Mouse (Mus musculus) midbrain, embryonic 12.5 days (tissue): Measurements from ENCODE around the gene Gm4559. TPM values are rescaled to one million over a fixed set of nuclear protein-coding genes. Genes with fewer than 3 reads are reported as not detected.
A peak's percentile ranks its signal among the peaks of the same experiment; 100 is the strongest.
"Not testable (repeated sequence)": the region's sequence is repeated elsewhere in the genome, so short reads cannot be mapped to it uniquely, and the experiment has no call there.

Experiments
- ATAC-seq: fragments of 200-750 bp; cut with Nextera tagmentation; 2 replicates; pipeline ENCODE4 v1.8.0; 2017; ENCODE audit warnings: low read depth, moderate TSS enrichment, moderate library complexity; ENCODE audit not compliant: low FRiP score
- H3K27ac ChIP-seq: fragments of 300-500 bp; sonication (generic); replicated peaks from 2 replicates; pipeline ENCODE4 v1.5.1; 2016; ENCODE audit warnings: mild to moderate bottlenecking
- H3K27me3 ChIP-seq: fragments of 300-500 bp; sonication (generic); 2 replicates; pipeline ENCODE4 v1.6.1; 2016; ENCODE audit warnings: mild to moderate bottlenecking
- H3K36me3 ChIP-seq: fragments of 300-500 bp; sonication (generic); 2 replicates; pipeline ENCODE4 v1.6.1; 2016
- H3K4me1 ChIP-seq: fragments of 300-500 bp; sonication (generic); 2 replicates; pipeline ENCODE4 v1.6.1; 2016
- H3K4me2 ChIP-seq: fragments of 300-500 bp; sonication (generic); replicated peaks from 2 replicates; pipeline ENCODE4 v1.6.1; 2016; ENCODE audit warnings: mild to moderate bottlenecking, moderate library complexity
- H3K4me3 ChIP-seq: fragments of 300-500 bp; sonication (generic); 2 replicates; pipeline ENCODE4 v1.5.1; 2016; ENCODE audit warnings: mild to moderate bottlenecking
- H3K9ac ChIP-seq: fragments of 300-500 bp; sonication (generic); replicated peaks from 2 replicates; pipeline ENCODE4 v1.6.1; 2016; ENCODE audit warnings: mild to moderate bottlenecking, moderate library complexity
- H3K9me3 ChIP-seq: fragments of 300-500 bp; sonication (generic); 2 replicates; pipeline ENCODE4 v1.6.1; 2016; ENCODE audit warnings: mild to moderate bottlenecking
- WGBS: fragments of 180-500 bp; shearing (Covaris S2); methylation state at CpG from one replicate; pipeline ENCODE4 v1.1.7; 2016; 5-methylcytosine and 5-hydroxymethylcytosine counted together
- polyA plus RNA-seq: library from polyadenylated mRNA; unstranded; fragments of >200 nt; fragmentation: Nextera tagmentation; extraction: Ambion mirVana; gene quantifications from 2 replicates; pipeline ENCODE4 v1.2.1, GENCODE M21; 2016

Gm4559 gene
- polyA plus RNA-seq, 1 experiment from 2014 or later: not detected

DNA sequence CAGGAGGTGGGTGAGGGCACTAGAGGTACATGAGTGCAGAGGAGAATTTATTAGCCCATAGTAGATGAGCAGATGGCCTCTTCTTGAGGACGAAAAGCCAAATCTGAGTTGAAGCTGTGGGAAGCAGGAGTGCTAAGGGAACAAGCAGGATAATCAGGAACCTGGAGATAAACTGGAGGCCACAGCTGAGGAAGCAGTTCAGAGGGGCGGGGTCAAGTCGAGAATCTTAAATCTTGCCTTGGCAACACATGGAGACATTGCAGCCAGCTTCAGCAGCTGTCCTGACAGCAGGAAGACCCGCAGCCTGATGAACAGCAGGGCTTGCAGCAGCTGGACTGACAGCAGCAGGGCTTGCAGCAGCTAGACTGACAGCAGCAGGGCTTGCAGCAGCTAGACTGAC lies 21.9 kb upstream of the Gm4559 start:
- H3K36me3 ChIP-seq: not testable (repeated sequence)

DNA sequence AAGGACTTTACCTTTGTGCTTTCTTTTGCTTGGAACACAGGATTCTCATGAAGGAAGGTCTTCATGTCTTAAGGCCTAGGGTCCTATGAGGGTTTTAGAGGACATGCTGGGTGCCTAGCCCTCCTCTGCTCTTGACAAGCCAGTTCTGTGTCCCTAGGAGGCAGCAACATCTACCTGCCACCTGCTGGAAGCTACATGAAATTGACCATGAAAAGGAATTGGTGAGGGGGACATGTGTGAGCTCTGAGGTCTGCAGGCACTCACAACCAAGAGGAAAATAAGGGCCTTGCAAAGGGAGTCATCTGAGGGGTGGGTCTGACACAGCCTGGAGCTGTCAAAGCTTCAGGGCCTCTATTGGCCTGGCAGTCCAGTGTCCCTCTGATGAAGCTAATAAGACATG lies 21.3 kb upstream of the Gm4559 start:
- no peaks in the 10 kb centered on the region for H3K36me3 ChIP-seq
- no peaks in the 10 kb centered on the region for H3K9me3 ChIP-seq
- H3K4me3 ChIP-seq: no peak overlapping the region
- H3K4me2 ChIP-seq: no peak overlapping the region
- H3K27ac ChIP-seq: no peak overlapping the region
- H3K4me1 ChIP-seq: no peaks in the 10 kb centered on the region
- ATAC-seq: no peak
- no peak overlapping the region for H3K9ac ChIP-seq
- peaks cover 3% of the 10 kb centered on the region; the same call in 1 of the 2 replicates for H3K27me3 ChIP-seq

More for the DNA sequence above, 21.9 kb upstream of the Gm4559 start:
- not testable (repeated sequence) for H3K27me3 ChIP-seq, H3K4me1 ChIP-seq, H3K9ac ChIP-seq, ATAC-seq, H3K4me2 ChIP-seq, H3K4me3 ChIP-seq, H3K9me3 ChIP-seq, H3K27ac ChIP-seq
- WGBS: 32% methylated on average over 4 of the region's 4 CpGs

GRCm38 (mm10) chr7:142293851-142294250 lies 19.7 kb upstream of the Gm4559 start:
- not testable (repeated sequence) for H3K4me3 ChIP-seq, H3K4me1 ChIP-seq, H3K27ac ChIP-seq, H3K9me3 ChIP-seq, H3K27me3 ChIP-seq, ATAC-seq, H3K4me2 ChIP-seq, H3K36me3 ChIP-seq, H3K9ac ChIP-seq
- WGBS: 2% methylated on average over 2 of the region's 2 CpGs

GRCm38 (mm10) chr7:142285910-142286612 lies 11.9 kb upstream of the Gm4559 start:
- 78% methylated on average over 9 of the region's 9 CpGs for WGBS
- H3K27ac ChIP-seq, H3K4me3 ChIP-seq, H3K9ac ChIP-seq, H3K9me3 ChIP-seq, ATAC-seq, H3K4me2 ChIP-seq, H3K36me3 ChIP-seq, H3K4me1 ChIP-seq: not testable (repeated sequence)
- peaks cover 16% of the 10 kb centered on the region for H3K27me3 ChIP-seq

- WGBS: 23% methylated on average over 23 of the region's 23 CpGs
- peak overlapping the region; percentile 75 for H3K4me2 ChIP-seq
- ATAC-seq: peak; percentile 72
- H3K36me3 ChIP-seq: no peaks in the 10 kb centered on the region
- no peaks in the 10 kb centered on the region for H3K9me3 ChIP-seq
- H3K27ac ChIP-seq: peak overlapping the region; percentile 40; the same call in 1 of the 2 replicates
- peaks cover 3% of the 10 kb centered on the region; the same call in 1 of the 2 replicates for H3K4me1 ChIP-seq
- H3K4me3 ChIP-seq: peak overlapping the region; percentile 53
- no peak overlapping the region; the same call in 1 of the 2 replicates for H3K9ac ChIP-seq
- H3K27me3 ChIP-seq: peaks cover 16% of the 10 kb centered on the region
Observed at GRCm38 (mm10) chr7:142285130-142285835, 11.1 kb upstream of the Gm4559 start.

DNA sequence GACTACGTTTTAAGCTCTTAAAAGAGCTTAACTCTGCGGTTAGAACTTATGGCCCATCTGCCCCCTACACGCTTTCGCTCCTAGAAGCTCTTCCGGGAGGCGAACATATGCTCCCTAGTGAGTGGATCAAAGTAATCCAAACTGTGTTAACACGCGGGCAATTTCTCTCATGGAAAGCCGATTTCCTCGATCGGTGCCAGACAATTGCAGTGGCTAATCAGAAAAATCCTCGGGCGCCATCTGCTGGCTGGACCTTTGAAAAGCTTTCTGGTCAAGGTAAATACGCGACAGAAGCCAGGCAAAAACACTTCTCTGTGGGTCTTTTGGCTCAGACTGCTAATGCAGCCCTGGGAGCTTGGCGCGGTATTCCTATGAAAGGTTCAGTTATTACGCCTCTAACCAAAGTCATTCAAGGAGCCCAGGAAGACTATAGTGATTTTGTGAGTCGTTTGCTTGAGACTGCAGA lies 10.5 kb upstream of the Gm4559 start:
- ATAC-seq: peak; percentile 78
- H3K4me2 ChIP-seq: peak overlapping the region; percentile 75
- peaks cover 16% of the 10 kb centered on the region for H3K27me3 ChIP-seq
- under 1% methylated on average over 19 of the region's 19 CpGs for WGBS
- H3K36me3 ChIP-seq: no peaks in the 10 kb centered on the region
- no peaks in the 10 kb centered on the region for H3K9me3 ChIP-seq
- peak overlapping the region; percentile 40 for H3K27ac ChIP-seq
- H3K4me1 ChIP-seq: peaks cover 3% of the 10 kb centered on the region; the same call in 1 of the 2 replicates
- peak overlapping the region; percentile 53 for H3K4me3 ChIP-seq
- peak overlapping the region; percentile 55 for H3K9ac ChIP-seq

DNA sequence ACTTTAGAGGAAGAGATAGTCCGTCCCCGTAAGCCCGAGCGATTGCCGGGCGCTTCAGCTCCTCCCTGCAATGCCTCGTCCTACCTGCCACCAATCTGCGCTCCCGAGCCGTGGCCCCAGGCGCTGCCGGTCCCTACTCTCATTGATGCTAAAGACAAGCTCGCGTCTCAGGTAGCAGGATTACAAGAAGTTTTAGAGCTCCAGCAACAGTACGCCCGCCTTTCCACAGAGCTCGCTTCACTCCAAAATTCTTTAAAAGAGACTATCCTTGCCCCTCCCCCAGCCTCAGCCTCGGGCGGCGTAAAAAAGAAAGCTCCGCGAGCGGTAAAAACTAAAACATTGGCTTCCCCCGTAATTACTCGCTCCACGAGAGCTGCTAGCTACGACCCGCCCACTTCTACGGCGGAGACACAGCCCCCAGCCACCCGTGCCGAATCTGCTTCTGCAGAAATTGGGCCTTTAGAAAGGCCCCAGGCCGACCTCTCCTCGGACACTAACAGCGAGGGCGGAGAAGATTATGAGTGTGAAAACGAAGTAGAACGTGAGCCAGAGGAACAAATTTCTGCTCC lies 9.9 kb upstream of the Gm4559 start:
- Histone ChIP-seq H3K4me1 (peaks cover 3% of the 10 kb centered on the region; the same call in 1 of the 2 replicates), H3K9ac (peak overlapping the region; percentile 55), H3K36me3 (no peaks in the 10 kb centered on the region), H3K9me3 (no peaks in the 10 kb centered on the region), H3K4me3 (peak overlapping the region; percentile 53), H3K4me2 (peak overlapping the region; percentile 75), H3K27ac (peak overlapping the region; percentile 40), H3K27me3 (peaks cover 16% of the 10 kb centered on the region)
- WGBS: under 1% methylated on average over 38 of the region's 38 CpGs
- peak; percentile 83 for ATAC-seq

DNA sequence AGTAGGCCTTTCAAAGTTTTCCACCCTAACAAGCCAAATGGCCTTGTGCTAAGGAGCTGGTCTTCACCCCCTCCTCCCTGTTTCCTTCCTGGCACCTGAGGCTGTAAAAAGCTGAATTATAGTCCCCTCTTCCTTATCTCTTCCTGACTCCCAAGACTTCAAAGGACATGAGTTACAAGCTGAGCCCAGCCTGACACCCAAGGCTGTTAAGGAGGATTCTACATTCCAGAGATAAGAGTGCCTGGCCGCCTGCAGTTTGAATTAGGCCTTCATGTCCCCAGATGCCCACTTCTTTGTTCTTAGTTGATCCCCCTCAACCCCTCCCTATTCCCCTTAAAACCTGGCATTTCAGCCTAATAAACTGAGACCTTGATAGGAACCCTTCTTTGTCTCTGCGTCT lies 8.7 kb upstream of the Gm4559 start:
- H3K27me3 ChIP-seq: peaks cover 16% of the 10 kb centered on the region
- not testable (repeated sequence) for H3K4me2 ChIP-seq, H3K9me3 ChIP-seq, H3K27ac ChIP-seq, H3K4me3 ChIP-seq, H3K4me1 ChIP-seq, ATAC-seq, H3K36me3 ChIP-seq, H3K9ac ChIP-seq
- WGBS: 16% methylated on average over 2 of the region's 2 CpGs

GRCm38 (mm10) chr7:142279291-142279690 lies 5.1 kb upstream of the Gm4559 start:
- not testable (repeated sequence) for ATAC-seq, H3K27ac ChIP-seq, H3K9me3 ChIP-seq, H3K9ac ChIP-seq, H3K4me3 ChIP-seq, H3K36me3 ChIP-seq, H3K4me2 ChIP-seq, H3K4me1 ChIP-seq
- H3K27me3 ChIP-seq: peaks cover 16% of the 10 kb centered on the region
- 68% methylated on average over 1 of the region's 1 CpGs for WGBS

DNA sequence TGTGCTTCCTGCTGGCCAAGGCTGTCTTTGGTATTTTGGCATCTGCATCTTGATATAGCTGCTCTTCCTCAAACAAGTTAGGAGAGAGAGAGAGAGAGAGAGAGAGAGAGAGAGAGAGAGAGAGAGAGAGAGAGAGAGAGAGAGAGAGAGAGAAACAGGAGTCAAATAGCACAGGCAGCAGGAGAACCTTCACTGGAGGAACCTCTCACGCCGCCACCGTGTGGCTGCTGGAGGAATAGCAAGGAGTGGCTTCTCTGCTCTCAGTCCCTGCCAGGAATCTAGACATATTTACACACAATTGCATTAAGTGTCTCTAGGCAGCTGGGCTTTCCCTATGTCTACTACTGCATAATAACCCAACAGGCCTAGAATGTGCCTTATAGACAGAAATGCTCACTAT lies 4.0 kb upstream of the Gm4559 start:
- not testable (repeated sequence) for ATAC-seq, H3K9me3 ChIP-seq, H3K4me1 ChIP-seq, H3K4me3 ChIP-seq, H3K27ac ChIP-seq, H3K4me2 ChIP-seq, H3K36me3 ChIP-seq, H3K9ac ChIP-seq
- peaks cover 14% of the 10 kb centered on the region for H3K27me3 ChIP-seq
- 0% methylated on average over 3 of the region's 3 CpGs for WGBS

DNA sequence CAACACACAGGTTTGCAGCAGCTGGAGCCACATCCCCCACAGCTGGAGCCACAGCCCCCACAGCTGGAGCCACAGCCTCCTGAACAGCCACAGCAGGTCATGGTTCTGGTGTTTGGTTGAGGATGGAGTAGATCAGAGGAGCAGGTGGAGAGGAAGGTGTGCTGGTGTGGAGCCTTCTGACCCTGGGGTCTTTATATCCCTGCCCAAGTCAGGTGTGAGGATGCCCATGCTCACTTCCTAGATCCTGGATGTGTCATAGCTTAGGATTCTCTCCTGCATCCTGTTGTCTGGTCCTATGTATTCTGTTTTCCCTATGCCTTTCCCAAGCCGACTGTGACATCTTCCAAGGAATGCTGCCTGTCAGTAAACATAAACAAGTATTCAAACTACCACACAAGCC lies 15.9 kb downstream of the Gm4559 start, which contains the start of gene Gm2431:
Gm2431 (minus strand) TSS at position 101 of the 400 bp plus-strand sequence.
- H3K36me3 ChIP-seq, H3K4me1 ChIP-seq, ATAC-seq, H3K27me3 ChIP-seq, H3K9me3 ChIP-seq, H3K27ac ChIP-seq, H3K4me3 ChIP-seq, H3K9ac ChIP-seq, H3K4me2 ChIP-seq: not testable (repeated sequence)
- 64% methylated on average over 1 of the region's 1 CpGs for WGBS

GRCm38 (mm10) chr7:142255517-142255916 lies 18.6 kb downstream of the Gm4559 start:
- Histone ChIP-seq H3K9ac (no peak overlapping the region), H3K27ac (no peak overlapping the region), H3K4me1 (no peaks in the 10 kb centered on the region), H3K4me2 (no peak overlapping the region), H3K36me3 (no peaks in the 10 kb centered on the region), H3K4me3 (no peak overlapping the region), H3K9me3 (no peaks in the 10 kb centered on the region), H3K27me3 (0 out of 2 replicates have a peak, but pooled peaks cover 6% of the 10 kb centered on the region)
- WGBS: 0% methylated on average over 2 of the region's 2 CpGs
- ATAC-seq: no peak
